Mouse (Mus musculus) neural tube, embryonic 13.5 days (tissue): ENCODE data around the gene Pakap. TPM values are rescaled to one million over a fixed set of nuclear protein-coding genes. Genes with fewer than 3 reads are reported as not detected.

Experiments used
- ATAC-seq: fragments of 200-750 bp; cut with Nextera tagmentation; 2 replicates; pipeline ENCODE4 v1.8.0; 2017; ENCODE audit warnings: low read depth, mild to moderate bottlenecking, moderate TSS enrichment, moderate library complexity
- H3K27ac ChIP-seq: fragments of 300-500 bp; sonication (generic); replicated peaks from 2 replicates; pipeline ENCODE4 v1.5.1; 2015; ENCODE audit warnings: moderate library complexity, mild to moderate bottlenecking, inconsistent platforms
- H3K27me3 ChIP-seq: fragments of 300-500 bp; sonication (generic); 2 replicates; pipeline ENCODE4 v1.6.1; 2015; ENCODE audit warnings: mild to moderate bottlenecking, inconsistent platforms
- H3K36me3 ChIP-seq: fragments of 300-500 bp; sonication (generic); 2 replicates; pipeline ENCODE4 v1.6.1; 2015; ENCODE audit warnings: mild to moderate bottlenecking, inconsistent platforms
- H3K4me1 ChIP-seq: fragments of 300-500 bp; sonication (generic); replicated peaks from 2 replicates; pipeline ENCODE4 v1.6.1; 2015; ENCODE audit warnings: inconsistent platforms
- H3K4me2 ChIP-seq: fragments of 300-500 bp; sonication (generic); 2 replicates; pipeline ENCODE4 v1.6.1; 2015; ENCODE audit warnings: inconsistent platforms, mild to moderate bottlenecking, moderate library complexity
- H3K4me3 ChIP-seq: fragments of 300-500 bp; sonication (generic); 2 replicates; pipeline ENCODE4 v1.5.1; 2015; ENCODE audit warnings: mild to moderate bottlenecking, inconsistent platforms
- H3K9ac ChIP-seq: fragments of 300-500 bp; sonication (generic); 2 replicates; pipeline ENCODE4 v1.6.1; 2015; ENCODE audit warnings: moderate library complexity, mild to moderate bottlenecking, inconsistent platforms
- H3K9me3 ChIP-seq: fragments of 300-500 bp; sonication (generic); 2 replicates; pipeline ENCODE4 v1.6.1; 2016; ENCODE audit warnings: inconsistent platforms
- WGBS: fragments of 180-500 bp; shearing (Covaris S2); methylation state at CpG from one replicate; pipeline ENCODE4 v1.1.7; 2015; 5-methylcytosine and 5-hydroxymethylcytosine counted together
- polyA plus RNA-seq: library from polyadenylated mRNA; unstranded; fragments of >200 nt; fragmentation: Nextera tagmentation; extraction: Ambion mirVana; gene quantifications from 2 replicates; pipeline ENCODE4 v1.2.1, GENCODE M21; 2015

Pakap gene
- polyA plus RNA-seq, 1 experiment from 2014 or later: 9.1 TPM

- no peak for ATAC-seq
- Histone ChIP-seq H3K27ac (no peak overlapping the region), H3K36me3 (no peaks in the 10 kb centered on the region), H3K27me3 (no peaks in the 10 kb centered on the region), H3K9ac (no peak overlapping the region), H3K4me3 (no peak overlapping the region), H3K4me1 (no peaks in the 10 kb centered on the region), H3K9me3 (no peaks in the 10 kb centered on the region), H3K4me2 (no peak overlapping the region)
- 86% methylated on average over 5 of the region's 5 CpGs for WGBS
Measured at GRCm38 (mm10) chr4:57732351-57732750, 164.4 kb downstream of the Pakap start.

DNA sequence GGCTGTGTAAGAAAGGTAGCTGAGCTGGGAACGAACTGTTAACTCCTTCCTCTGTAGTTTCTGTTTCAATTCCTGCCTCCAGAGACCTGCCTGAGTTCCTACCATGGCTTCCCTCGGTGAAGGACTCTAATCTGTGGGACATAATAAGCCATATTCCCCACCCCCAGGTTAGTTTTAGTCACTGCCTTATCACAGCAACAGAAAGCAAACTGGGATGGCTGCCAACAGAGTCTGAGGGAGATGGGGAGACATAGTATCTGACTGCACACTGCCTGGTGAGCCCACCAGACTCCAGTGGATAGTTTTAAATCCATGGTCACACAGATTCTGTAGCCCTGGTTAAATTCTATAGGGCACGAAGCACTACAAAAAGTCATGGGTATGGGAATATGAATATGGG, 165.5 kb downstream of the Pakap start:
- Histone ChIP-seq H3K9me3 (no peaks in the 10 kb centered on the region), H3K27me3 (no peaks in the 10 kb centered on the region), H3K27ac (no peak overlapping the region), H3K4me2 (no peak overlapping the region), H3K4me1 (no peaks in the 10 kb centered on the region), H3K9ac (no peak overlapping the region), H3K36me3 (no peaks in the 10 kb centered on the region), H3K4me3 (no peak overlapping the region)
- ATAC-seq: no peak
- 86% methylated on average over 3 of the region's 3 CpGs for WGBS

DNA sequence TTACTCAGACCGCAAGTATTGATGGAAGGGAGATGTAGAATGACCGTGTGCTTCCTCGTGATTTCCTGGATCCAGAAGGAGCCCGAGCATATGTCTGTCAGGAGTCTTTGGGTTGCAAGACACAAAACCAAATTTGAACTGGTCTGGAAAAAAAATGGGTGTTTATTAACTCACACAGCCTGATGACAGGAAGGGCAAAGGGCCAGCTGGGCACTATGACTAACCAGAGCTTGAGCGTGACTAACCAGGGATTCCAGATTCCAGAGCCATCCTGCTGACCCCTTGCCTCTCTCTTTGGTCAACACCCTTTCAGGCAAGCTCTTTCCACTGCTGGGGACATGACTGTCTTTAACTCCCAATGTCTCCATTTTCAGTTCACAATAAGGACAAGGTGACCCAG, 167.4 kb downstream of the Pakap start:
- Histone ChIP-seq H3K4me3 (no peak overlapping the region), H3K9ac (no peak overlapping the region), H3K9me3 (no peaks in the 10 kb centered on the region), H3K36me3 (no peaks in the 10 kb centered on the region), H3K27ac (no peak overlapping the region), H3K4me1 (peaks cover 6% of the 10 kb centered on the region; the same call in 1 of the 2 replicates), H3K4me2 (no peak overlapping the region), H3K27me3 (no peaks in the 10 kb centered on the region)
- WGBS: 89% methylated on average over 5 of the region's 5 CpGs
- no peak for ATAC-seq

DNA sequence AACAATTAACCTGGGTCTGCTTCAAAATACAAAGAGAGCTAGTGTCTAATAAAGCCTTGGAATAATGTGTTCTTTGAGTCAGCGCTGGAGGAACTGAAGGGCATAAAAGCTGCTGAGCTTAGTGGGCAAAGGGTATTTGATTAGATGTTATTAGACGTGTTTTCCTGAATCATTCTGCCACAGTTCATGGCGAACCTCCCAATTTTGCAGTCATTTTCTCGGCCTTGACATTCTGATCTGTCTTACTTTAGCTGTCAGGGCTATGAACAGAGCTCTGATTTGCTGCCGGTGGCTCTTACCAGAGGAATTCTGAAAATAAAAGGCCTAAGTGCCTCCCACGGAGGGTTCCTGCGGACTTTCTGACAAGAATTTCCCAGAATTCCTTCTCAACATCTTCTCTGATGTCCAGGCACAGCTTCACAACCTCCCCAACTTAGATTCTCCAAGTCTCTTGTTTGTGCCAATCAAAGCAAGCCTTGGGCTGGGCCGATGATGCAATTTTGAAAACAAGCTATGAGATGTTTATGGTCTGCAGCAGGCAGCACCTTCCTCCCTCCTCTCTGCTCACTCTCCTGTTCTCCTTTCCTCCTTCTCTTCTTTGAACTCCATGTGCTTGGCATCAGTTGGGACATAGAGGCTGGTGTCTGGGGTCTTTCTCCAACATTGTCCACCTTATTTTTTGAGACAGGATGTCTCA, 171.0 kb downstream of the Pakap start:
- 38% methylated on average over 8 of the region's 8 CpGs for whole genome bisulfite sequencing
- Histone ChIP-seq H3K4me3 (no peak overlapping the region), H3K4me2 (no peak overlapping the region), H3K27me3 (no peaks in the 10 kb centered on the region), H3K4me1 (peaks cover 6% of the 10 kb centered on the region; the same call in 1 of the 2 replicates), H3K9ac (no peak overlapping the region), H3K36me3 (no peaks in the 10 kb centered on the region), H3K27ac (no peak overlapping the region), H3K9me3 (no peaks in the 10 kb centered on the region)
- ATAC-seq: no peak

GRCm38 (mm10) chr4:57743325-57743929, 175.4 kb downstream of the Pakap start:
- H3K9ac ChIP-seq: no peak overlapping the region
- H3K27ac ChIP-seq: no peak overlapping the region
- 82% methylated on average over 11 of the region's 11 CpGs for WGBS
- no peak overlapping the region for H3K4me2 ChIP-seq
- no peaks in the 10 kb centered on the region for H3K36me3 ChIP-seq
- no peak overlapping the region for H3K4me3 ChIP-seq
- H3K27me3 ChIP-seq: no peaks in the 10 kb centered on the region
- peaks cover 6% of the 10 kb centered on the region; the same call in 1 of the 2 replicates for H3K4me1 ChIP-seq
- no peaks in the 10 kb centered on the region for H3K9me3 ChIP-seq
- ATAC-seq: no peak

DNA sequence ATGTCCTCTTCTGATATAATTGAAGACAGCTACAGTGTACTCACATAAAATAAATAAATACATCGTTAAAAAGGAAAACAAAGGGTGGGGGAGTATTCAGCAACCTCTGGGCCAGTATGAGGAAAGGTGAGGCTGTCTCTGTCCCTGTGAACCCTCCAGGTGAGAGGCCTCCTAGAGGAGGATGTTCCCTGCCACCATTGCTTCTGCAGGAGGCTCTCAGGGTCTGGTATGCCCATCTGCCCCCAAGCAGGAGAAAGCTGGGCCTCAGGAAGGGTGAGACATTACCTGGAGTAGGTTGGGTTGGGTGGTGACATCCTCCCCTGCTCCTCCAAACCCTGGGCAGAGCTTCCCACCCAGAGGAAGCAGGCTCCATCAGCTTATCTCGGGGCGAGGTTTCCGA, 182.7 kb downstream of the Pakap start:
- Histone ChIP-seq H3K4me2 (no peak overlapping the region), H3K9ac (no peak overlapping the region), H3K9me3 (no peaks in the 10 kb centered on the region), H3K27ac (no peak overlapping the region), H3K36me3 (no peaks in the 10 kb centered on the region), H3K27me3 (no peaks in the 10 kb centered on the region), H3K4me3 (no peak overlapping the region), H3K4me1 (0 out of 2 replicates have a peak, but pooled peaks cover 4% of the 10 kb centered on the region)
- ATAC-seq: no peak
- WGBS: 75% methylated on average over 4 of the region's 4 CpGs

DNA sequence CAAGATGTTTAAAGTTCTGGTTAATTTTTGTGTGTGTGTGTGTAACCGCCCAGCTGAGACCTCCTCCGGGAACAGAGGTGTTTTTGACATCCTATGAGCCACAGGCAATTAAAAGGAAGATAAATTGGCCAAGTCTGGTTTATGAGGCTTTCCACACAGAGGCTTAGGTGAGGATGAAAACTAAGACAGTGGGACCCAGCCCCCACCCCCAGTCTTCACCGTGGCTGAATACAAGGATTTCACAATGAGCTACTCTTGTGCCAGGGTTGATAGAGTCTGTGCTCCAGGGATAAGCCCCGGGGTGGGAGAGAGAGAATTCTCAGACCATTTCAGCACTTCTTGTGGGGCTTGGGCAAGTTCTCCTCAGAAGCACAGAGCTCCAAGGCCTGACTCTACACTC, 183.1 kb downstream of the Pakap start:
- Histone ChIP-seq H3K9ac (no peak overlapping the region), H3K9me3 (no peaks in the 10 kb centered on the region), H3K4me2 (no peak overlapping the region), H3K27ac (no peak overlapping the region), H3K4me3 (no peak overlapping the region), H3K36me3 (no peaks in the 10 kb centered on the region), H3K27me3 (no peaks in the 10 kb centered on the region), H3K4me1 (0 out of 2 replicates have a peak, but pooled peaks cover 4% of the 10 kb centered on the region)
- ATAC-seq: no peak
- WGBS: 63% methylated on average over 4 of the region's 4 CpGs

- no peak overlapping the region for H3K4me2 ChIP-seq
- H3K4me1 ChIP-seq: 0 out of 2 replicates have a peak, but pooled peaks cover 4% of the 10 kb centered on the region
- H3K9ac ChIP-seq: no peak overlapping the region
- 83% methylated on average over 11 of the region's 11 CpGs for WGBS
- no peak overlapping the region for H3K4me3 ChIP-seq
- no peak overlapping the region for H3K27ac ChIP-seq
- H3K9me3 ChIP-seq: no peaks in the 10 kb centered on the region
- no peaks in the 10 kb centered on the region for H3K36me3 ChIP-seq
- no peak for ATAC-seq
- no peaks in the 10 kb centered on the region for H3K27me3 ChIP-seq
Measured at GRCm38 (mm10) chr4:57751566-57751965, 183.6 kb downstream of the Pakap start.

DNA sequence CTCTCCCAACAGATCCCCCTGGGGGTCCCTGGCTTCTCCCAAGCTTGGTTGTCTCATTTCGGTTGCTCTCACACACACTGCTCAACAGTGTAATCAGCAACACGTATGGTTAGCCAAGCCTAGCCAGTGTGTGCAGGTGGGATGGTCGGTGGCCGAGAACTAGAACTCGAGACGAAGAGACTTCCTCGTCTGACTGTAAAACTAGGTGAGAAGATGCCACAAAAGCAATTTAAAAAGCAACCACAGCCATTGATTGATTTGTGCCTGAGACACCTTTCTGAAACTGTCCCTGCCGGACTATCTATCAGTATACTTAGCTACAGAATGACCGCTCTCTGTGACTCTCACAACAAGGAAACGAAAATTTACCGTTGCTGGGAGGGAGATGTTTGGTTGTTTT, 187.1 kb downstream of the Pakap start:
- no peak overlapping the region for H3K27ac ChIP-seq
- peaks cover 9% of the 10 kb centered on the region; the same call in 1 of the 2 replicates for H3K4me1 ChIP-seq
- no peaks in the 10 kb centered on the region for H3K27me3 ChIP-seq
- no peaks in the 10 kb centered on the region for H3K9me3 ChIP-seq
- H3K4me3 ChIP-seq: no peak overlapping the region
- no peaks in the 10 kb centered on the region for H3K36me3 ChIP-seq
- ATAC-seq: no peak
- 91% methylated on average over 11 of the region's 11 CpGs for WGBS
- H3K9ac ChIP-seq: no peak overlapping the region
- no peak overlapping the region for H3K4me2 ChIP-seq

DNA sequence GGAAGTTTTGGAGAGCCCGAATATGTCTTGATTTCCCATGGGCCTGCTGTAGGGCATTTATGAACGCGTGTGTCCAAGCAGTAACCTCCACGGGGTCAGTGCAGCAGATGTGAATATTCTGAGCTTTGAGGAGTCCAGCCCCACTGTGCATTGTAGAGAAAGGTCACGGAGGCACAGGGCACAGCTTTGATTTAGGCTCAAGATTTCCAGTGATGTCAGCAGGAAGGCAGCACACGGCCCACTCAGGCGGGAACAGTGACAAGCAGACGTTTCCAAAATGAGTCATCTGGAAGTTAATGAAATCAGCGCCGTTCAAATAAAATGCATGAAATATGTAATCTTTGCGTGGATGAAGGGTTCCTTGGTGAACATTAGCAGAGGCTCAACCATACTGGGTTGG, 190.0 kb downstream of the Pakap start:
- Histone ChIP-seq H3K27ac (no peak overlapping the region; the same call in 1 of the 2 replicates), H3K4me3 (no peak overlapping the region), H3K9me3 (no peaks in the 10 kb centered on the region), H3K27me3 (no peaks in the 10 kb centered on the region), H3K4me2 (no peak overlapping the region), H3K4me1 (peaks cover 5% of the 10 kb centered on the region; the same call in 1 of the 2 replicates), H3K9ac (no peak overlapping the region), H3K36me3 (no peaks in the 10 kb centered on the region)
- ATAC-seq: no peak
- WGBS: 50% methylated on average over 11 of the region's 11 CpGs

DNA sequence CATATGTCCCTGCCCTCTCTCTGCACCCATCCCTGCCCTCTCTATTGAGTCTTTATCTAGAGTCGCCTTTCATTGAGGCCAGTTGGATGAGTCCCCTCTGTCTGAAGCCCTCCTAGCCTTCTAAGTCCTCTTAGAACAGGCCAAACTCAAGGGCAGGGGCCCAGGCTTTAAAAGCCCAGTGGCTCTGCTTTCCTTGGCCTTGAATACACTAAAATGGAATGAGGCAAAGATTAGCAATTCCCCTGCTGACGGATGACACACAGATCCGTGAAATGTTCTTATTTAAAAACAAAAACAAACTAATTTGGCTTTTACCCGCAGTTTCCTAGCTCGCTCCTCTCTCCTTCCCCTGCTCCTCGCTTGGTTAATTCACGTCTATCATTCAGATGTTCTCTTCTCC, 194.4 kb downstream of the Pakap start:
- Histone ChIP-seq H3K9me3 (no peaks in the 10 kb centered on the region), H3K36me3 (no peaks in the 10 kb centered on the region), H3K27me3 (no peaks in the 10 kb centered on the region), H3K4me1 (peaks cover 21% of the 10 kb centered on the region), H3K9ac (no peak overlapping the region), H3K4me3 (no peak overlapping the region), H3K4me2 (no peak overlapping the region), H3K27ac (no peak overlapping the region)
- WGBS: 61% methylated on average over 7 of the region's 7 CpGs
- ATAC-seq: no peak

GRCm38 (mm10) chr4:57764392-57764791, 196.4 kb downstream of the Pakap start:
- no peak overlapping the region for H3K4me3 ChIP-seq
- ATAC-seq: no peak
- H3K4me1 ChIP-seq: peaks cover 16% of the 10 kb centered on the region
- H3K4me2 ChIP-seq: no peak overlapping the region
- no peaks in the 10 kb centered on the region for H3K9me3 ChIP-seq
- 47% methylated on average over 1 of the region's 1 CpGs for WGBS
- no peaks in the 10 kb centered on the region for H3K27me3 ChIP-seq
- H3K9ac ChIP-seq: no peak overlapping the region
- no peaks in the 10 kb centered on the region for H3K36me3 ChIP-seq
- H3K27ac ChIP-seq: no peak overlapping the region; the same call in 1 of the 2 replicates
